Mouse (Mus musculus) lung, embryonic 16.5 days (tissue): ENCODE results near the gene Pdcd6ip. TPM values are rescaled to one million over a fixed set of nuclear protein-coding genes. Genes with fewer than 3 reads are reported as not detected.

Experiments used
- ATAC-seq: fragments of 200-750 bp; cut with Nextera tagmentation; 2 replicates; pipeline ENCODE4 v1.8.0; 2017; ENCODE audit warnings: low read depth, mild to moderate bottlenecking, moderate library complexity
- H3K27ac ChIP-seq: fragments of 300-500 bp; sonication (generic); 2 replicates; pipeline ENCODE4 v1.5.1; 2014; ENCODE audit warnings: mild to moderate bottlenecking, control low read depth, low read length
- H3K27me3 ChIP-seq: fragments of 300-500 bp; sonication (generic); 2 replicates; pipeline ENCODE4 v1.6.1; 2014; ENCODE audit warnings: low read depth, low read length, mixed read lengths; ENCODE audit not compliant: control insufficient read depth, insufficient read depth
- H3K36me3 ChIP-seq: fragments of 300-500 bp; sonication (generic); 2 replicates; pipeline ENCODE4 v1.6.1; 2014; ENCODE audit warnings: low read length; ENCODE audit not compliant: control insufficient read depth, insufficient read depth
- H3K4me1 ChIP-seq: fragments of 300-500 bp; sonication (generic); replicated peaks from 2 replicates; pipeline ENCODE4 v1.6.1; 2014; ENCODE audit warnings: low read length, mixed read lengths; ENCODE audit not compliant: control insufficient read depth, insufficient read depth
- H3K4me2 ChIP-seq: fragments of 300-500 bp; sonication (generic); 2 replicates; pipeline ENCODE4 v1.6.1; 2014; ENCODE audit warnings: low read depth, low read length, control low read depth
- H3K4me3 ChIP-seq: fragments of 300-500 bp; sonication (generic); 2 replicates; pipeline ENCODE4 v1.5.1; 2014; ENCODE audit warnings: mild to moderate bottlenecking, low read length, control low read depth
- H3K9ac ChIP-seq: fragments of 300-500 bp; sonication (generic); 2 replicates; pipeline ENCODE4 v1.6.1; 2014; ENCODE audit warnings: low read length, control low read depth
- H3K9me3 ChIP-seq: fragments of 300-500 bp; sonication (generic); 2 replicates; pipeline ENCODE4 v1.6.1; 2016; ENCODE audit warnings: low read length; ENCODE audit not compliant: control insufficient read depth
- WGBS: fragments of 180-500 bp; shearing (Covaris S2); extraction: QIAGEN DNeasy Blood & Tissue Kit; methylation state at CpG from one replicate; pipeline ENCODE4 v1.1.7; 2014; 5-methylcytosine and 5-hydroxymethylcytosine counted together
- polyA plus RNA-seq: library from polyadenylated mRNA; unstranded; fragments of >200 nt; fragmentation: Nextera tagmentation; extraction: Ambion mirVana; gene quantifications from 2 replicates; pipeline ENCODE4 v1.2.1, GENCODE M21; 2015

Gene Pdcd6ip
- polyA plus RNA-seq, 1 experiment from 2014 or later = 81.4 TPM

GRCm38 (mm10) chr9:113610776-113611175, 97.3 kb downstream of the Pdcd6ip start:
- WGBS = 30% methylated on average over 7 of the region's 7 CpGs
- Histone ChIP-seq H3K9me3 (no peaks in the 10 kb centered on the region), H3K9ac (no peak overlapping the region), H3K4me1 (no peaks in the 10 kb centered on the region), H3K36me3 (no peaks in the 10 kb centered on the region), H3K4me3 (no peak overlapping the region), H3K27me3 (no peaks in the 10 kb centered on the region), H3K4me2 (no peak overlapping the region), H3K27ac (no peak overlapping the region)
- no peak for ATAC-seq

DNA sequence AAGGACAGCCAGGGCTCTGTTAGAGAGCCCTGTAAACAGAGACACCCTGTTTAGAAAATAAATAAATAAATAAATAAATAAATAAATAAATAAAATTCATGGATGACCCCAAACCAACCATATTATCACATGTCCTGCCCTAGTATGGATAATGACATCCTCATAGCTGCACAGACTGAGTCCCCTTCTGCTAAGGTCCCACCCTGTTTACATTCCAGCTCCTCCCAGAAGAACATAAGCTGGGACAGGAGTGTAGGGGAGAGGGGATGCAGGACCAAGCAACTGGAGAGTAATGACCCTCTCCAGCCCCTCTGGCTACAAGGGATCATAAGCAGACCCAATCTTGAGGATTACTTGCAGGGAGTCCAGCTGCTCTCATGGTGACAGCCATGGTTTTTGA, 105.9 kb downstream of the Pdcd6ip start:
- H3K9ac ChIP-seq = no peak overlapping the region
- H3K27ac ChIP-seq = no peak overlapping the region
- no peaks in the 10 kb centered on the region for H3K4me1 ChIP-seq
- H3K4me2 ChIP-seq = no peak overlapping the region
- H3K36me3 ChIP-seq = no peaks in the 10 kb centered on the region
- no peak overlapping the region for H3K4me3 ChIP-seq
- no peak for ATAC-seq
- no peaks in the 10 kb centered on the region for H3K9me3 ChIP-seq
- no peaks in the 10 kb centered on the region for H3K27me3 ChIP-seq

Other genes with a start within 250 kb of the Pdcd6ip start
- gene Clasp2, start 33.2 kb upstream of the Pdcd6ip start, polyA plus RNA-seq = 23.0 and 24.4 TPM in 2 replicates
- 22.6 and 26.8 TPM in 2 replicates for gene Ubp1, start 222.7 kb upstream of the Pdcd6ip start, polyA plus RNA-seq